Mouse (Mus musculus): ENCODE data around the gene Sprr2a2.
"Not testable (repeated sequence)": the region's sequence is repeated elsewhere in the genome, so short reads cannot be mapped to it uniquely, and the experiment has no call there.

The Sprr2a2 gene

DNA sequence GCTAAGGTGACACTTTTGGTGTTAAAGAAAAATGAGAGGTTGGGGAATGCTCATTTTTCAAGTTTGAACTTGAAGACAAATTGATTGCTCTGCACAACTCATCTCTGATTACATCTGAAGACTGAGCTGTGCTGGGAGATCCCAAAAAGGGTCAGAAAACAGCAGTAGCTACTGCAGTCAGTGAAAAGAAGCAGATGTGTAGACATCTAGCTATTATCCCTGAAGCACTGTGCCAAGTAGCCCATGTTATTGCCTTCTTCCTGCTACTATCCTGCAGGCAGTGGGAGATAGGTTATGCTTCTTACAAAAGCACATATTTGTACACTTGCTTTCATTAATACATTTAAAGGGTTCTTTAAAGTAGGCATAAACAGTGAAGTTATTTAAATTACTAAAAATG lies 63.9 kb downstream of the Sprr2a2 start:
- not testable (repeated sequence) for DNase-seq

DNA sequence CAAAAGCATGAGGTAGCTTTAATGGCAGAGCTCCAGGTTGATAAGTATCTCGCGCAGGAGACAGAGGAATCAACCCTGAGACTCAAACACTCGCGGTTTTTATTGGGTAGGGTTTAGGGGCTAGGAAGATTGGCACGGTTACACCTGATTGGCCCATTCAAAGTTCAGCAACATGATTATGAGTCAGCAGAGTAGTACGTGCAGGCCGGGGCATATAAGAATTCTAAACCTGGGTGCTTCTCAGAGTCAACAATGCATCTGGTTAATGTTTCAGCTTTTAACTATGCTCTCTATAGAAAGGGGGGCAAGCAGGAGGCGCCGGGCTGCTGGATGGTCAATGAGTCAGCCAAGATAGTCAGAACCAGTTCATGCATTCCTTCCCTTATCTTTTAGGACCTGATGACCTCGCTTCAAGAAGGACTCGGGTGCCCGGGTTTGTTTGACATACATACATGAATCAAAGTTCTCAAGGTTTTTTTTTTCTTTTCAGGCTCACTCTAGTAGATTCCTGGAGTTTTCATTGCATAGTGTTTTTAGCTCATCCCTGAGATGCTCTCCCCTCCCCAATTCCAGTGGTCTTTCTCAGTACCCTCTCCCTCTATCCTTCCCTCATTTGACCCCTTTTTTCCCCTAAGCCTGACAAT lies 65.4 kb downstream of the Sprr2a2 start:
- not testable (repeated sequence) for DNase-seq

GRCm38 (mm10) chr3:92285101-92285500 lies 69.4 kb downstream of the Sprr2a2 start, which contains the start of gene Sprr2a3:
Gene Sprr2a3 (plus strand): TSS chr3:92285417.
- not testable (repeated sequence) for DNase-seq

DNA sequence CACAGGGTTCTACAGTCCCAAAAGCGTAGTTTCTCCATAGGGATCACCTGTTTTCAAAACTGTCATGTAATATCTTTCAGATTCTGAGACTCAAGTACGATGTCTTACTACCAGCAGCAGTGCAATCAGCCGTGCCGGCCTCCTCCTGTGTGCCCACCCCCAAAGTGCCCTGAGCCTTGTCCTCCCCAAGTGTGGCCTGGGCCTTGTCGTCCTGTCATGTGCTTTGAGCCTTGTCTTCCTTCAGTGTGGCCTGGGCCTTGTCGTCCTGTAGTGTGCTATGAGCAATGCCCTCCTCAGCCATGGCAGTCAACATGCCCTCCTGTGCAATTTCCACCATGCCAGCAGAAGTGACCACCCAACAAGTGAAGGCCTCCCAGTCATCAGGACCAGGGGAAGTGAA lies 72.8 kb downstream of the Sprr2a2 start:
- not testable (repeated sequence) for DNase-seq

Measured in lung, postnatal 36 days (tissue).